Mouse (Mus musculus): ENCODE data around the gene Olfr1133. TPM values are rescaled to one million over a fixed set of nuclear protein-coding genes. Genes with fewer than 3 reads are reported as not detected.
"Not testable (repeated sequence)": the region's sequence is repeated elsewhere in the genome, so short reads cannot be mapped to it uniquely, and the experiment has no call there.

Gene Olfr1133
- polyA plus RNA-seq (2017; shearing (Covaris generic)) = not detected

- ATAC-seq = no peak
Measured at GRCm38 (mm10) chr2:87647274-87647673, at the start of gene Olfr1133. Gene Olfr1133, minus strand, starts transcription at chr2:87647374.

DNA sequence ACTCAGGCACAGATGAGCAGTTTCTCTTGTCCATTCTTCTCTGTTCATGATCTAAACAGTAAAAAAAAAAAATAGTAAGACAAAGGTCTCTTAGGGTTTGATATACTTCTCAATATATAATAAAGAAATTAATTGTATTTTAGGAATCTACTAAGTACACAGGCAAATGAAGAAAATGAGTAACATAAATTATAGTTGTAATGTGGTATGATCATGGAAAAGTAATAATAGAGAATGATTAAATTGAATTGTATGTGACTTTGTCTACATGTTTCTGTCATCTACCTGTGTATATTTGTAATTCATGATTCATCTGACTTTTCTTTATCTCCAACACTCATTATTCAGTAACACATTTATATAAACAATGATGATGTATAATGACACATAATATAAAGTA is 46.7 kb upstream of the Olfr1133 start, which contains the start of gene Olfr1136:
TSS of gene Olfr1136 (minus strand) at position 101 of the 400 bp plus-strand sequence.
- ATAC-seq = no peak

GRCm38 (mm10) chr2:87673564-87673963 is 26.4 kb upstream of the Olfr1133 start, which contains the start of gene Olfr1135:
Gene Olfr1135, minus strand, starts transcription at chr2:87673664.
- no peak for ATAC-seq

DNA sequence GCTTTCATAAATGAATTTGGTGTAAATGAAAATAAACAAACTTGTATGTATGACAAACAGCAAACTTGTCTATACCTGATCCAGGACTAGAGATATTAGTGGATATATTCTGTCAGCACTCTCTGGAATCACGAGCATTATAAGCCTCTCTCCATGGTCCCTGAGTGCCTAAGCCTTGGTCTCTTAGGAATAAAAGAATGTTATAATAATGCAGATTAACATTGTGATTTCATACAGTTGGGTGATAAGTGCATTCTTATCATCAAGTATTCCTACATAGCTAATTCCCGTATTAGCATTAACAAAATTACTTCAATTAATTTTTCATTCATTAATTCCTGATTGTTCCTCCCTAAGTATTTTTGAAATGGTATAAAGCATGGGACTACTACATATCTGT is 11.2 kb upstream of the Olfr1133 start, which contains the start of gene Olfr1134:
TSS of gene Olfr1134 (minus strand) at position 101 of the 400 bp plus-strand sequence.
- ATAC-seq = no peak

GRCm38 (mm10) chr2:87642441-87642840 is 4.7 kb downstream of the Olfr1133 start:
- ATAC-seq = no peak

DNA sequence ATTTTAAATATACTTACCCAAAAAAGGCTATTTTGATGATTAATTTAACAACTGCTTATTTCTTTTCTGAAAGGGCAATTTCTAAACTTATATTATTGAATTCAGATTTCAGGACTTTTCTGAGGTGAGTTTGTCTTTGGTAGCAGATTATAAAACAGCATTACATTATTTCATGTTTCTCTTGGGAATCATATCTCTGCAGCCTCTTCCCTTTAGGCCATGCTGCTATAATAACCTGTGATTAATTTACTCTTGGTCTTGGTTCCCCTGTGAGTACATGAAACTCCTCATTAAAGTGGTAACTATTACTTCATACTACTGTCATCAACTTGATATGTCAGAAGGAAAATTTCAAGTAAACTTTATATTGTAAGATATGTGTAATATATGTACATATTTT is 9.7 kb downstream of the Olfr1133 start, which contains the start of gene Olfr1132:
TSS of gene Olfr1132 (minus strand) at position 101 of the 400 bp plus-strand sequence.
- ATAC-seq = no peak

DNA sequence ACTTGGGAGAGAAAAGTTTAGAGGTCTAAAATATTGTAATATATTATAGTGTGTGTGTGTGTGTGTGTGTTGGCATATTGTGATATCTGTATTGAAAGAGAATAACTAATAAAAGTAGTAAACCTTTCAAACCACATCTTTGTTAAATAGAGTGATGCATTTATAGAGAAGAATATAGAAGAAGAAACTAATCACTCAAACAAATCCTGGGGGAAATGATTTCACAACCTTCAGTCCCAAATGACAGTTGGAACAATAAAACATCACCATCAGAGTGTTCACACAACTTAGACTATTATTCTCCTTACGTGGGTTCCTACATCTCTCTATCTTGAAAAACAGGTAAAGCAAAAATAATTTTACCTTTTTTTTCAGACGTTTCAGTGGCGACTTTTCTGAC is 20.4 kb downstream of the Olfr1133 start, which contains the start of gene Olfr1131:
TSS of gene Olfr1131 (plus strand) at position 301 of the 400 bp plus-strand sequence.
- no peak for ATAC-seq

DNA sequence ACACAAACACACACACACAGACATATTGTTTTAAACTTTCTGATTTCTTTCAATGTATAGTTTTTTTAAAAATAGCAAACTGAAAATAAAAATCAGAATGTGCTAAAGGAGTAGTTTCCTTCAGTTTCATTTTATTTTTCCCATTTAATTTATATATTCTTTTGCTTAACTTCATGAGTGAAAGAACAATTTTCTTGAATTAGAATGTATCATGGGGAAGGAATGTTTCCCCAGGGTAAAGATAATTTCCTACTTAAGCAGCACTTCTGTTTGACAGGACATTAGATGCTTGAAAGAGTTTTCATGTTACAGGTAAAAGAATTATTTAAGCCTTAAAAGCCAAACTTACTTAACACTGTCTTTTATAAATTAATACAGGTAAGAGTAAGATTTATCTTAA is 41.3 kb downstream of the Olfr1133 start, which contains the start of gene Olfr1130:
TSS of gene Olfr1130 (plus strand) at position 301 of the 400 bp plus-strand sequence.
- ATAC-seq = not testable (repeated sequence)

Other genes starting within 250 kb of the Olfr1133 start
- gene Olfr1123, start 230.7 kb downstream of the Olfr1133 start, polyA plus RNA-seq (2017; shearing (Covaris generic)) = not detected
- gene Olfr1124, start 217.1 kb downstream of the Olfr1133 start, polyA plus RNA-seq (2017; shearing (Covaris generic)) = 1 to 10 TPM in 1 of 2 experiments, not detected in 1; 3.3 TPM
- not detected for gene Olfr1126, start 193.4 kb downstream of the Olfr1133 start, polyA plus RNA-seq (2017; shearing (Covaris generic))
- not detected for gene Pramel7, start 150.3 kb downstream of the Olfr1133 start, polyA plus RNA-seq (2017; shearing (Covaris generic))
- not detected for gene Pramel6, start 140.8 kb downstream of the Olfr1133 start, polyA plus RNA-seq (2017; shearing (Covaris generic))
- not detected for gene Olfr153, start 115.6 kb downstream of the Olfr1133 start, polyA plus RNA-seq (2017; shearing (Covaris generic))
- not detected for gene Olfr1128, start 101.8 kb downstream of the Olfr1133 start, polyA plus RNA-seq (2017; shearing (Covaris generic))
- not detected for gene Olfr1129, start 73.5 kb downstream of the Olfr1133 start, polyA plus RNA-seq (2017; shearing (Covaris generic))
- gene Olfr1130, start 41.2 kb downstream of the Olfr1133 start, polyA plus RNA-seq (2017; shearing (Covaris generic)) = not detected
- not detected for gene Olfr1131, start 20.3 kb downstream of the Olfr1133 start, polyA plus RNA-seq (2017; shearing (Covaris generic))
- not detected for gene Olfr1132, start 9.8 kb downstream of the Olfr1133 start, polyA plus RNA-seq (2017; shearing (Covaris generic))
- not detected for gene Olfr1134, start 11.1 kb upstream of the Olfr1133 start, polyA plus RNA-seq (2017; shearing (Covaris generic))
- not detected for gene Olfr1135, start 26.3 kb upstream of the Olfr1133 start, polyA plus RNA-seq (2017; shearing (Covaris generic))
- gene Olfr1136, start 46.6 kb upstream of the Olfr1133 start, polyA plus RNA-seq (2017; shearing (Covaris generic)) = not detected
- not detected for gene Olfr1137, start 65.8 kb upstream of the Olfr1133 start, polyA plus RNA-seq (2017; shearing (Covaris generic))
- gene Olfr1138, start 92.6 kb upstream of the Olfr1133 start, polyA plus RNA-seq (2017; shearing (Covaris generic)) = not detected
- not detected for gene Olfr1140, start 96.4 kb upstream of the Olfr1133 start, polyA plus RNA-seq (2017; shearing (Covaris generic))
- not detected for gene Olfr1141, start 106.6 kb upstream of the Olfr1133 start, polyA plus RNA-seq (2017; shearing (Covaris generic))
- not detected for gene Olfr152, start 132.1 kb upstream of the Olfr1133 start, polyA plus RNA-seq (2017; shearing (Covaris generic))
- gene Olfr1143, start 153.2 kb upstream of the Olfr1133 start, polyA plus RNA-seq (2017; shearing (Covaris generic)) = not detected
- gene Olfr1145, start 162.4 kb upstream of the Olfr1133 start, polyA plus RNA-seq (2017; shearing (Covaris generic)) = not detected
- not detected for gene Olfr1148, start 183.2 kb upstream of the Olfr1133 start, polyA plus RNA-seq (2017; shearing (Covaris generic))
- gene Olfr1150-ps1, start 196.6 kb upstream of the Olfr1133 start, polyA plus RNA-seq (2017; shearing (Covaris generic)) = not detected
- gene Olfr1151, start 208.5 kb upstream of the Olfr1133 start, polyA plus RNA-seq (2017; shearing (Covaris generic)) = not detected
- under 1 TPM in 1 of 2 experiments, not detected in 1; 0.08 TPM for gene Olfr1152, start 219.1 kb upstream of the Olfr1133 start, polyA plus RNA-seq (2017; shearing (Covaris generic))
- gene Olfr1153, start 247.6 kb upstream of the Olfr1133 start, polyA plus RNA-seq (2017; shearing (Covaris generic)) = under 1 TPM in 1 of 2 experiments, not detected in 1; 0.34 TPM